Mouse (Mus musculus): Measurements from ENCODE around the gene Bnip2.

DNA sequence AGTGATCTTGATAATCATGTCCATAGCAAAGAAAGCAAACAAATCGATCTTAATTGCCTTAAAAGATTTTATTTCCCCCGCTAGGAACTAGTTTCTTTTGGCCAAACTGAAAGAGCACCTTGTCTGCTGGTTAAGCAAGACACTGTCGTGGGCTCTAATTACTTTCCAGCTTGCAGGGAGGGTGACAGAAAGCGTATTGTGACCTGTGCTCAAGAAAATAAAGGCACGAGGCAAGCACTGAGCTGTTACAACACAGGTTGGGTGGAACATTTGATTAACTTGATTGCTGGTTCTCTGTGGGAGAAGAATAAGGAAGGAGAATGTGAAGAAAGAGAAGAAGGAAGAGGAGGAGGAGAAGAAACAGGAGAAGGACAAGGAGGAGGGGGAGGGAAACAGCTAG lies 59.0 kb downstream of the Bnip2 start:
- TF ChIP-seq EP300 (optimal IDR thresholded peaks at IDR 0.05) (no peak), CTCF (IDR thresholded peaks at IDR 0.05; ENCODE audit: low read depth) (no peak)

Data from stomach, postnatal 0 days (tissue).